Mouse (Mus musculus): Measurements from ENCODE around the gene Psg17. TPM values are rescaled to one million over a fixed set of nuclear protein-coding genes. Genes with fewer than 3 reads are reported as not detected.

The Psg17 gene
- polyA plus RNA-seq, 1 experiment, result 0.15 TPM

GRCm38 (mm10) chr7:18840386-18841173 lies 19.2 kb upstream of the Psg17 start:
- DNase-seq, result peak; percentile 27 to 43
- no peak for TF ChIP-seq POLR2A (IDR thresholded peaks at IDR 0.05; ENCODE audit: borderline replicate concordance, insufficient read depth, low read length)
- TF ChIP-seq CTCF (IDR thresholded peaks at IDR 0.05; ENCODE audit: borderline replicate concordance, insufficient read depth, low read depth, low read length), result no peak
- 7% methylated on average over 14 of the region's 17 CpGs for WGBS
- Histone ChIP-seq H3K27ac (ENCODE audit: insufficient read depth, low read length) (no peak overlapping the region), H3K4me3 (replicated peaks; ENCODE audit: insufficient read depth, low read depth, low read length) (peak overlapping the region; percentile 53), H3K27me3 (ENCODE audit: control insufficient read depth, insufficient read depth, low read length) (no peaks in the 10 kb centered on the region), H3K4me1 (ENCODE audit: control insufficient read depth, insufficient read depth, low read length) (no peaks in the 10 kb centered on the region)

- H3K27ac ChIP-seq (ENCODE audit: insufficient read depth, low read length), result no peak within 1 kb of the TSS
- H3K4me3 ChIP-seq (replicated peaks; ENCODE audit: insufficient read depth, low read depth, low read length), result peak within 1 kb of the TSS; percentile 53
- 12% methylated on average over 3 of the region's 3 CpGs for WGBS
- H3K27me3 ChIP-seq (ENCODE audit: control insufficient read depth, insufficient read depth, low read length), result no peaks in the 10 kb centered on the region
- H3K4me1 ChIP-seq (ENCODE audit: control insufficient read depth, insufficient read depth, low read length), result no peaks in the 10 kb centered on the region
- no peak for TF ChIP-seq POLR2A (IDR thresholded peaks at IDR 0.05; ENCODE audit: borderline replicate concordance, insufficient read depth, low read length)
- no peak for TF ChIP-seq CTCF (IDR thresholded peaks at IDR 0.05; ENCODE audit: borderline replicate concordance, insufficient read depth, low read depth, low read length)
- DNase-seq, result no peak
Observed at GRCm38 (mm10) chr7:18839865-18840264, 18.5 kb upstream of the Psg17 start, which contains the start of gene Mill2. TSS of gene Mill2 (plus strand) at chr7:18839966.

DNA sequence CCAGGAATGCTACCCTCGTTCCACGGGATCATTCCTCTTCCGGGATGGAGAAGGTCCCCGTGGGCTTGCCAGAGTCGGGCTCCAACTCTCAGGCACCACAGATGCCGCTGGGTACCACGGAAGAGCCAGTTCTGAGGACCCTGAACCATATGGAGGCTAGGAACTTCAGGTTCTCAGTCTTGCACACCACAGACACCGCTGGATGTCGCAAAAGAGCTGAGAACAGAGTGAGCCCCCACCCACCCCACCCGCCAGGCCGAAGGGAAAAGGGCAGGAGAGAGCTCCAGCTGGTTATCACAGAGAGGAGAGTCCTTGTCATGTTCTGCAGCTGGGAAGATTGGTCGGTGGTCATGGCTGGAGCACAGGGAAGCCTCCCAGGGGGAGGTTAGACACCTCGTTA lies 10.9 kb upstream of the Psg17 start:
- TF ChIP-seq POLR2A (IDR thresholded peaks at IDR 0.05; ENCODE audit: borderline replicate concordance, insufficient read depth, low read length) (no peak), CTCF (IDR thresholded peaks at IDR 0.05; ENCODE audit: borderline replicate concordance, insufficient read depth, low read depth, low read length) (no peak)

DNA sequence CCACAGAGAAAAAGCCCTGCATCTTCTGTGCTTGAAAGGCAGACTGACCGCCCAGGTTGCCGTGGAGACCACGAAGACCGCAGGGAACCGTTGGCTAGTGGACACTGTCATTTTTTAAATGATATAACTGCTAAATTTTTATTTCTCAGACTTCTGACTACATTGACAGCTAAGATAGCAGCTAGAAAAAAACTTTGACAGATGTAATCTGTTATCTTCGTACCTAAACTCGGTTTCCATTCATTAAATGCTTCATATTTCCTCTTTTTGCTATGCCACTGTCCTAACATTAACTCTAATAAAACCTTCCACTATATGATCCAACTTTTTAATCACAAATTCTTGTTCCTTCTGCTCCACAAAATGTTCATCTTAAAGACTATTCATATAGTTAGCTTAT lies 8.1 kb upstream of the Psg17 start:
- H3K4me1 ChIP-seq (ENCODE audit: control insufficient read depth, insufficient read depth, low read length), result no peaks in the 10 kb centered on the region; the same call in 1 of the 2 replicates
- WGBS, result 69% methylated on average over 7 of the region's 7 CpGs
- no peak overlapping the region for H3K4me3 ChIP-seq (replicated peaks; ENCODE audit: insufficient read depth, low read depth, low read length)
- H3K27me3 ChIP-seq (ENCODE audit: control insufficient read depth, insufficient read depth, low read length), result no peaks in the 10 kb centered on the region
- no peak for DNase-seq
- TF ChIP-seq CTCF (IDR thresholded peaks at IDR 0.05; ENCODE audit: borderline replicate concordance, insufficient read depth, low read depth, low read length) (no peak), POLR2A (IDR thresholded peaks at IDR 0.05; ENCODE audit: borderline replicate concordance, insufficient read depth, low read length) (no peak)
- H3K27ac ChIP-seq (ENCODE audit: insufficient read depth, low read length), result no peak overlapping the region

More for the DNA sequence above, 10.9 kb upstream of the Psg17 start:
- H3K4me1 ChIP-seq (ENCODE audit: control insufficient read depth, insufficient read depth, low read length), result no peaks in the 10 kb centered on the region; the same call in 1 of the 2 replicates
- no peak overlapping the region for H3K27ac ChIP-seq (ENCODE audit: insufficient read depth, low read length)
- no peak overlapping the region for H3K4me3 ChIP-seq (replicated peaks; ENCODE audit: insufficient read depth, low read depth, low read length)
- no peaks in the 10 kb centered on the region for H3K27me3 ChIP-seq (ENCODE audit: control insufficient read depth, insufficient read depth, low read length)
- no peak for DNase-seq
- WGBS, result 45% methylated on average over 13 of the region's 13 CpGs

DNA sequence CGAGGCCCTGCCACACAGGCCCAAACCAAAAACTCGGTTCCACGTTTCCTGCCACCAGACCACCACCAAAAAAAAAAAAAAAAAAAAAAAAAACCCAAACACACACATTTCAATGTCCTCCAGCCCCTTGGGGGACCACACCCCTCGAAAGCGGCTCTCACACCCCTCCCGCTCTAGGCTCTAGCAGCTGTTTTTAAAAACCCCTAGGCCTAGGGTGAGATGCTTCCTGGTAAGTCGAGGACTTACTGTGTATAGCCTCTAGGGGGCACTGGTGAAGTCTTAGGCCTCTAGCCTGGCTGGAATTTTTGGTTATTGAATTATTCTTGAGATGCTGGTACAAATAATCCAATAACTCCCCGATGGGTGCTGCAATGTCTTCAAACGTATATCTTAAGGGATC lies 7.2 kb upstream of the Psg17 start:
- no peak for DNase-seq
- no peaks in the 10 kb centered on the region for H3K27me3 ChIP-seq (ENCODE audit: control insufficient read depth, insufficient read depth, low read length)
- H3K4me3 ChIP-seq (replicated peaks; ENCODE audit: insufficient read depth, low read depth, low read length), result no peak overlapping the region
- WGBS, result 58% methylated on average over 9 of the region's 9 CpGs
- TF ChIP-seq CTCF (IDR thresholded peaks at IDR 0.05; ENCODE audit: borderline replicate concordance, insufficient read depth, low read depth, low read length), result peak; percentile 25; the same call in 1 of the 2 replicates
- no peak for TF ChIP-seq POLR2A (IDR thresholded peaks at IDR 0.05; ENCODE audit: borderline replicate concordance, insufficient read depth, low read length)
- H3K4me1 ChIP-seq (ENCODE audit: control insufficient read depth, insufficient read depth, low read length), result no peaks in the 10 kb centered on the region; the same call in 1 of the 2 replicates
- H3K27ac ChIP-seq (ENCODE audit: insufficient read depth, low read length), result no peak overlapping the region

DNA sequence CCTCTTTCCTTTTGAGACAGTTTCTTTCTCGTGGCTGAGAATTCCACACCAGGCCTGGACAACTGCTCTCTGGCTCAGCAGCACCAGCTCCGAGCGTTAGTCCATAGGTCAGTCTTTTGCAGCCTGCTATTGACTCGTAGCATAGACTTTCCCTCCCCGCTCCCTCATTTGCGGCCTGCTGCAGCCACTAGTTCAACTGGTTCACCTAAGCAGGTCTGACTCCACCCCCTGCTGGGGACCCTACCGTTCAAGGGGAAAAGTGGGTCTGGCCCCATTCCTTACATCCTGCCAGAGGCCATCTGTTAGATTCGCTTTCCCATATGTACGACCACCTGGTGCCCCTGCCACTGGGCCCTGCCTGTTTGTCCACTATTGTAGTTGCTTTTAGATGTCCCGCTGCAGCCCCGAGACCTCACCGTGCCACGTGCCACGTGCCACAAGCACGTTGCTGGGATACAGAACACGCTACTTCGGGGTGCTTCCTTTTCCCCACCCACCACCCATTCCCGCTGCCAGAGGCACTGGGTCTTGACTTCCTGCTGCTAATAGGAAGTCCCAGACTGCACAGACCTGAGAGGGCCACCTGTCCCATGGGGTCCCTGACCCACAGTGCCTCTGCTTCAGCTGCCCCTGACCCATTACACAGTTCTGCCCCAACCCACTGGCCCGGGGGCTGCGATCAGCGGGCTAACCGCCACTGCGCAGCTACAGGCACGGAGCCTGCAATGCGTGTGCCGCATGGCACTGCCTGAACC lies 6.6 kb upstream of the Psg17 start:
- WGBS, result 49% methylated on average over 26 of the region's 26 CpGs
- Histone ChIP-seq H3K27me3 (ENCODE audit: control insufficient read depth, insufficient read depth, low read length) (no peaks in the 10 kb centered on the region), H3K27ac (ENCODE audit: insufficient read depth, low read length) (no peak overlapping the region), H3K4me3 (replicated peaks; ENCODE audit: insufficient read depth, low read depth, low read length) (no peak overlapping the region), H3K4me1 (ENCODE audit: control insufficient read depth, insufficient read depth, low read length) (no peaks in the 10 kb centered on the region; the same call in 1 of the 2 replicates)
- DNase-seq, result no peak
- TF ChIP-seq POLR2A (IDR thresholded peaks at IDR 0.05; ENCODE audit: borderline replicate concordance, insufficient read depth, low read length), result no peak
- TF ChIP-seq CTCF (IDR thresholded peaks at IDR 0.05; ENCODE audit: borderline replicate concordance, insufficient read depth, low read depth, low read length), result no peak

DNA sequence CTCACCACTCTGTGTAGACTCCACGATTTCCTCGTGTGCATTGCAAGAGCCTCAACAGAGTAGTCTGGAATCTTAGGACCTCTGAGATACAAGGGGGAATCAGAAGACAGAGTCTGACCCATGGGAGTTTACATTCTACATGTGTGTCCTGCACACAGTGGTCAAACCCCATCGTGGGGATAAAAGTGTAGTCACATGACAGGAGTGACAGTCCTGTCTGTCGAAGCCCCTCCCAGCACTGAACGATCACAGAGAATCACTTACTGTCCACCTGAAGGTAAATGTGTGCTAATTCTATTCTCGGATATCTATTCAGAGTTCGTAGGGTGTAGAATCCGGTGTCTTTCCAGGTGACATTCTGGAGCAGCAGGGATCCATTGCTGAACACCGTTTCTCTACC lies 3.1 kb downstream of the Psg17 start:
- WGBS, result 78% methylated on average over 9 of the region's 9 CpGs
- no peak overlapping the region for H3K27ac ChIP-seq (ENCODE audit: insufficient read depth, low read length)

More for the DNA sequence above, 3.1 kb downstream of the Psg17 start:
- no peaks in the 10 kb centered on the region for H3K27me3 ChIP-seq (ENCODE audit: control insufficient read depth, insufficient read depth, low read length)
- no peak for DNase-seq
- no peaks in the 10 kb centered on the region for H3K4me1 ChIP-seq (ENCODE audit: control insufficient read depth, insufficient read depth, low read length)
- TF ChIP-seq POLR2A (IDR thresholded peaks at IDR 0.05; ENCODE audit: borderline replicate concordance, insufficient read depth, low read length) (no peak), CTCF (IDR thresholded peaks at IDR 0.05; ENCODE audit: borderline replicate concordance, insufficient read depth, low read depth, low read length) (no peak)
- H3K4me3 ChIP-seq (replicated peaks; ENCODE audit: insufficient read depth, low read depth, low read length), result no peak overlapping the region
